In genomic region chr3:86002423-86002822, GRCm38 (mm10) we compare ENCODE assay signal across 10 mouse cellular contexts. TPM values are rescaled to one million over a fixed set of nuclear protein-coding genes. Genes with fewer than 3 reads are reported as not detected.
A peak's percentile ranks its signal among the peaks of the same experiment; 100 is the strongest.
DNase-seq lines count a peak whose midpoint lies in the region; ATAC-seq and TF ChIP-seq lines count a peak whose summit lies in the region.
"Had no signal": no experiment of that assay in that cellular context is flagged by ENCODE, and none has a peak within 500 bp of the region (broad histone marks: within the 10 kb centered on the region; RNA-seq: fewer than 3 reads in every experiment).

Prss48 (minus strand) TSS chr3:86002491.

- ATAC-seq in stomach, postnatal 0 days (ENCODE audit: low FRiP score, low TSS enrichment) = no peak
- ATAC-seq in forebrain, embryonic 15.5 days (replicated peaks) = no peak

- H3K27me3 ChIP-seq in limb, embryonic 10.5 days (ENCODE audit: low read depth, poor library complexity, severe bottlenecking) = no peaks in the 10 kb centered on the region
- H3K27me3 ChIP-seq in stomach, postnatal 0 days (ENCODE audit: control insufficient read depth, insufficient read depth, low read length) = no peaks in the 10 kb centered on the region
- H3K27me3 ChIP-seq in forebrain, embryonic 15.5 days = no peaks in the 10 kb centered on the region
- H3K27me3 ChIP-seq: liver, embryonic 15.5 days had no signal

- H3K4me1 ChIP-seq in limb, embryonic 10.5 days = peaks cover 11% of the 10 kb centered on the region
- no peaks in the 10 kb centered on the region for H3K4me1 ChIP-seq in stomach, postnatal 0 days (replicated peaks; ENCODE audit: control insufficient read depth, insufficient read depth)
- no peaks in the 10 kb centered on the region for H3K4me1 ChIP-seq in forebrain, embryonic 15.5 days

- H3K9me3 ChIP-seq in limb, embryonic 10.5 days (replicated peaks) = no peaks in the 10 kb centered on the region
- H3K9me3 ChIP-seq in stomach, postnatal 0 days (ENCODE audit: control insufficient read depth, low read length) = no peaks in the 10 kb centered on the region
- no peaks in the 10 kb centered on the region for H3K9me3 ChIP-seq in forebrain, embryonic 15.5 days
- H3K9me3 ChIP-seq: liver, embryonic 15.5 days had no signal

- DNase-seq in adrenal gland, postnatal 25 days = peak; percentile 9
- no peak for DNase-seq in adrenal gland, postnatal 4 days (ENCODE audit: low spot score in 2 of 2)
- DNase-seq in left cerebral cortex, adult 2 months (ENCODE audit: extremely low spot score in 1 of 2, low spot score in 2 of 2) = no peak
- DNase-seq in left cerebral cortex, postnatal 14 days (ENCODE audit: low spot score in 2 of 2) = no peak
- DNase-seq in limb, embryonic 10.5 days (ENCODE audit: low spot score) = peak; percentile 49
- peak; percentile 47 for DNase-seq in stomach, postnatal 0 days (ENCODE audit: low spot score)
- no peak for DNase-seq in kidney, adult 11 months

- H3K9ac ChIP-seq in stomach, postnatal 0 days (ENCODE audit: low read length) = no peak within 1 kb of the TSS
- no peak within 1 kb of the TSS for H3K9ac ChIP-seq in forebrain, embryonic 15.5 days (replicated peaks)
- H3K9ac ChIP-seq: liver, embryonic 15.5 days had no signal

- intact Hi-C loops in left cerebral cortex, adult 2 months (cut with DNase I) = no loop called here
- intact Hi-C loops in left cerebral cortex, postnatal 14 days (cut with DNase I) = no loop called here

- no peaks in the 10 kb centered on the region; the same call in 1 of the 2 replicates for H3K36me3 ChIP-seq in limb, embryonic 10.5 days
- H3K36me3 ChIP-seq in stomach, postnatal 0 days (ENCODE audit: control insufficient read depth, insufficient read depth, low read length) = no peaks in the 10 kb centered on the region
- H3K36me3 ChIP-seq in forebrain, embryonic 15.5 days = no peaks in the 10 kb centered on the region
- H3K36me3 ChIP-seq: liver, embryonic 15.5 days had no signal

- 71% methylated on average over 17 of the region's 17 CpGs for WGBS in limb, embryonic 10.5 days
- WGBS in stomach, postnatal 0 days = 84% methylated on average over 17 of the region's 17 CpGs
- 78% methylated on average over 17 of the region's 17 CpGs for WGBS in forebrain, embryonic 15.5 days

- peak; percentile 38 for TF ChIP-seq CTCF in left cerebral cortex, adult 2 months (IDR thresholded peaks at IDR 0.05)
- TF ChIP-seq CTCF in stomach, postnatal 0 days (IDR thresholded peaks at IDR 0.05; ENCODE audit: low read depth) = peak; percentile 62

- no peak within 1 kb of the TSS for H3K4me3 ChIP-seq in left cerebral cortex, adult 2 months
- no peak within 1 kb of the TSS for H3K4me3 ChIP-seq in limb, embryonic 10.5 days
- no peak within 1 kb of the TSS for H3K4me3 ChIP-seq in stomach, postnatal 0 days (ENCODE audit: low read depth, low read length)
- H3K4me3 ChIP-seq in forebrain, embryonic 15.5 days = no peak within 1 kb of the TSS
- H3K4me3 ChIP-seq: liver, embryonic 15.5 days had no signal

- TF ChIP-seq EP300 in stomach, postnatal 0 days (optimal IDR thresholded peaks at IDR 0.05) = no peak

- no peak within 1 kb of the TSS for H3K27ac ChIP-seq in left cerebral cortex, adult 2 months
- no peak within 1 kb of the TSS for H3K27ac ChIP-seq in limb, embryonic 10.5 days
- H3K27ac ChIP-seq in stomach, postnatal 0 days (replicated peaks) = no peak within 1 kb of the TSS
- H3K27ac ChIP-seq in forebrain, embryonic 15.5 days (replicated peaks) = no peak within 1 kb of the TSS
- H3K27ac ChIP-seq: liver, embryonic 15.5 days had no signal

- no peak within 1 kb of the TSS for H3K4me2 ChIP-seq in stomach, postnatal 0 days (replicated peaks; ENCODE audit: low read depth)
- H3K4me2 ChIP-seq in forebrain, embryonic 15.5 days (replicated peaks) = no peak within 1 kb of the TSS
- H3K4me2 ChIP-seq: liver, embryonic 15.5 days had no signal

RNA-seq across cellular contexts. Expression of gene Prss48, which starts in this region (rescaled TPM):
- not detected in 2 replicates for total RNA-seq in adrenal gland, postnatal 25 days (2021)
- total RNA-seq in adrenal gland, postnatal 4 days (2021) = not detected
- total RNA-seq in left cerebral cortex, adult 2 months (2021) = not detected
- total RNA-seq in left cerebral cortex, postnatal 14 days (2021) = not detected
- polyA plus RNA-seq in limb, embryonic 10.5 days (2016; fragmentation: Nextera tagmentation; extraction: Ambion mirVana) = 0.31 TPM in 1 of 2 replicates, not detected in the other
- polyA plus RNA-seq in stomach, postnatal 0 days (2015; fragmentation: Nextera tagmentation; extraction: Ambion mirVana) = not detected in 2 replicates
- not detected in 2 replicates for polyA plus RNA-seq in forebrain, embryonic 15.5 days (2015; fragmentation: Nextera tagmentation; extraction: Ambion mirVana)
- total RNA-seq: heart, postnatal 36 days had no signal
- polyA plus RNA-seq: liver, embryonic 15.5 days had no signal

Comparison
In these comparisons a context has a peak if more than half of its experiments do, and no peak if none do; other contexts are left out.
1. Peak in DNase-seq in adrenal gland, postnatal 25 days; RNA of the gene not detected or under 1 TPM.
2. Peak in DNase-seq in limb, embryonic 10.5 days; RNA of the gene not detected or under 1 TPM.
3. Peak in DNase-seq in stomach, postnatal 0 days; RNA of the gene not detected or under 1 TPM.